Mouse (Mus musculus): ENCODE measurements around the gene Ddt.

GRCm38 (mm10) chr10:75790773-75791172 lies 17.6 kb upstream of the Ddt start:
- TF ChIP-seq CTCF (IDR thresholded peaks at IDR 0.05; ENCODE audit: extremely low read depth, insufficient read depth, insufficient read length, insufficient replicate concordance) = no peak
- TF ChIP-seq POLR2A (IDR thresholded peaks at IDR 0.05; ENCODE audit: low read depth, low read length) = no peak

Data from spleen, adult 2 months (tissue).